ENCODE assay signal across 9 mouse cellular contexts in the genomic region with DNA sequence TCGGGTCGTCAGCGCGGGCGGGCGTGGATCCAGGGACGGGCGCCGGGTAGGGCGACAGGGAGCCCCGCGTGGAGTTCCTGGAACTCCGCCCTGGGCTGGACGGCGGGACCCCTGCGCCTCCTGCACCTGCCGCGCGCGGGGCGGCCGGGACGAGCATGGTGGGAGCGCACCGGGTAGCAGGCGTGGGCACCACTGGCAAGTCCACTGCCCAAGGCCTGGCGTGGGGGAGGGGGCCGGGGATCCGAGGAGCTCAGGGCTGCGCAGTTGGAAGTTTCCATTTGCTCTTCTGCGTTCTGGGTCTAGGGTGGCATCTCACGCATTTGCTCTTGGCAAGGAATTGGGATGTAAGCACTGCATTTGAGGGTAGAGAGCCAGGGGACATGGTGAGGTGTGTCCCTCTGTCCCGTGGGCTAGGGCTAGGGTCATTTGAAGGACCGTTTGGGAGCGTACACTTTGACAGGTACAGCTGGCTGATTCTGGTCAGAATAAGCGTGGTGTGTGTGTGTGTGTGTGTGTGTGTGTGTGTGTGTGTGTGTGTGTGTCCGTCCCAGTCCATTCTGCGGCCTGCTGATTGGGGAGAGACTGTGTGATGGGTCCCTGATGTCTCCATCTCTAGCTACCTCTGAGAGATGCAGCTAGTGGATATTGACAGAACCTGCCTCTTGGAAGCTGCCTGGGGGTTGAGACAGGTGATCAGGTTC. TPM values are rescaled to one million over a fixed set of nuclear protein-coding genes. Genes with fewer than 3 reads are reported as not detected.
DNase-seq lines count a peak whose midpoint lies in the region; ATAC-seq lines count a peak whose summit lies in the region.
"Had no signal": no experiment of that assay in that cellular context is flagged by ENCODE, and none has a peak within 500 bp of the region (broad histone marks: within the 10 kb centered on the region; RNA-seq: fewer than 3 reads in every experiment).

No protein-coding gene starts in this region.

- H3K27me3 ChIP-seq in heart, embryonic 10.5 days (ENCODE audit: insufficient read depth, poor library complexity, severe bottlenecking), result peaks cover 78% of the 10 kb centered on the region
- peaks cover 29% of the 10 kb centered on the region for H3K27me3 ChIP-seq in limb, embryonic 11.5 days (ENCODE audit: control insufficient read depth, insufficient read depth, low read length)
- H3K27me3 ChIP-seq in neural tube, embryonic 12.5 days (replicated peaks), result peaks cover 43% of the 10 kb centered on the region

- peak overlapping the region; percentile 60 for H3K4me3 ChIP-seq in heart, embryonic 10.5 days
- H3K4me3 ChIP-seq in limb, embryonic 11.5 days (ENCODE audit: low read depth, low read length), result peak overlapping the region; percentile 28; the same call in 1 of the 2 replicates
- peak overlapping the region; percentile 47 for H3K4me3 ChIP-seq in neural tube, embryonic 12.5 days

- H3K36me3 ChIP-seq in heart, embryonic 10.5 days, result no peaks in the 10 kb centered on the region
- no peaks in the 10 kb centered on the region for H3K36me3 ChIP-seq in limb, embryonic 11.5 days (ENCODE audit: control insufficient read depth, insufficient read depth, low read length)
- H3K36me3 ChIP-seq in neural tube, embryonic 12.5 days, result no peaks in the 10 kb centered on the region

- no peak for ATAC-seq in limb, embryonic 11.5 days (ENCODE audit: insufficient number of reproducible peaks, low FRiP score, low TSS enrichment, low read depth)
- ATAC-seq in neural tube, embryonic 12.5 days (ENCODE audit: low FRiP score, low read depth), result 0 out of 2 replicates have a peak, but pooled peaks have one; percentile 14
- no peak for ATAC-seq in megakaryocyte, adult 5-6 weeks (ENCODE audit: poor library complexity, severe bottlenecking)

- 0 out of 2 replicates have a peak overlapping the region, but pooled peaks have one; percentile 7 for H3K9ac ChIP-seq in limb, embryonic 11.5 days (ENCODE audit: low read length)
- peak overlapping the region; percentile 49; the same call in 1 of the 2 replicates for H3K9ac ChIP-seq in neural tube, embryonic 12.5 days

- WGBS in heart, embryonic 10.5 days, result 13% methylated on average over 36 of the region's 38 CpGs
- WGBS in limb, embryonic 11.5 days, result 16% methylated on average over 32 of the region's 38 CpGs
- 10% methylated on average over 37 of the region's 38 CpGs for WGBS in neural tube, embryonic 12.5 days

- H3K4me2 ChIP-seq in limb, embryonic 11.5 days (ENCODE audit: low read depth, severe bottlenecking), result peak overlapping the region; percentile 68
- H3K4me2 ChIP-seq in neural tube, embryonic 12.5 days (replicated peaks), result peak overlapping the region; percentile 81

- no peak for DNase-seq in heart, embryonic 10.5 days (ENCODE audit: low spot score)
- DNase-seq in heart, adult 9 months (ENCODE audit: low spot score in 2 of 2), result no peak
- peak; percentile 65 to 77 for DNase-seq in cerebellum, adult 18-20 months
- peak; percentile 31 to 39 for DNase-seq in frontal cortex, postnatal 25 days (ENCODE audit: low spot score in 2 of 2)
- no peak for DNase-seq in limb, embryonic 11.5 days (ENCODE audit: low spot score)
- no peak for DNase-seq in spleen, postnatal 10 days (ENCODE audit: low spot score in 2 of 2)

- no peak overlapping the region for H3K27ac ChIP-seq in heart, embryonic 10.5 days
- H3K27ac ChIP-seq in limb, embryonic 11.5 days (replicated peaks; ENCODE audit: low read depth, low read length), result no peak overlapping the region
- H3K27ac ChIP-seq in neural tube, embryonic 12.5 days, result no peak overlapping the region

- no peaks in the 10 kb centered on the region for H3K9me3 ChIP-seq in heart, embryonic 10.5 days
- no peaks in the 10 kb centered on the region for H3K9me3 ChIP-seq in limb, embryonic 11.5 days (ENCODE audit: control insufficient read depth, low read length)
- no peaks in the 10 kb centered on the region for H3K9me3 ChIP-seq in neural tube, embryonic 12.5 days

- H3K4me1 ChIP-seq in heart, embryonic 10.5 days, result peaks cover 5% of the 10 kb centered on the region; the same call in 1 of the 2 replicates
- 0 out of 2 replicates have a peak, but pooled peaks cover 3% of the 10 kb centered on the region for H3K4me1 ChIP-seq in limb, embryonic 11.5 days (ENCODE audit: control insufficient read depth, insufficient read depth, low read length)
- H3K4me1 ChIP-seq in neural tube, embryonic 12.5 days, result 0 out of 2 replicates have a peak, but pooled peaks cover 9% of the 10 kb centered on the region

RNA-seq across cellular contexts. Expression of a gene that starts 0.5 kb away (rescaled TPM):
- polyA plus RNA-seq in heart, embryonic 10.5 days (2016; fragmentation: Nextera tagmentation; extraction: Ambion mirVana), result 0.35 and 0.43 TPM in 2 replicates
- not detected in 2 replicates for polyA plus RNA-seq in limb, embryonic 11.5 days (2014; fragmentation: Nextera tagmentation; extraction: Ambion mirVana)
- 0.20 and 0.24 TPM in 2 replicates for polyA plus RNA-seq in neural tube, embryonic 12.5 days (2016; fragmentation: Nextera tagmentation; extraction: Ambion mirVana)
- 0.09 TPM in 1 of 2 replicates, not detected in the other for total RNA-seq in megakaryocyte, adult 5-6 weeks (2015)
- 0.29 TPM in 1 of 2 replicates, not detected in the other for total RNA-seq in megakaryocyte, adult 5-6 weeks (2017)
- total RNA-seq: common myeloid progenitor, adult 5-6 weeks had no signal

Comparison
In these comparisons a context has a peak if more than half of its experiments do, and no peak if none do; other contexts are left out.
1. DNase-seq: peak in cerebellum, adult 18-20 months (2 of 2) and frontal cortex, postnatal 25 days (2 of 2); none in heart, embryonic 10.5 days (single experiment), heart, adult 9 months (0 of 2), limb, embryonic 11.5 days (single experiment) and spleen, postnatal 10 days (0 of 2).
2. Peak in every context shown above with its lines, with median percentiles within 50 percentile points of each other: H3K4me3 ChIP-seq.